In the genomic region with DNA sequence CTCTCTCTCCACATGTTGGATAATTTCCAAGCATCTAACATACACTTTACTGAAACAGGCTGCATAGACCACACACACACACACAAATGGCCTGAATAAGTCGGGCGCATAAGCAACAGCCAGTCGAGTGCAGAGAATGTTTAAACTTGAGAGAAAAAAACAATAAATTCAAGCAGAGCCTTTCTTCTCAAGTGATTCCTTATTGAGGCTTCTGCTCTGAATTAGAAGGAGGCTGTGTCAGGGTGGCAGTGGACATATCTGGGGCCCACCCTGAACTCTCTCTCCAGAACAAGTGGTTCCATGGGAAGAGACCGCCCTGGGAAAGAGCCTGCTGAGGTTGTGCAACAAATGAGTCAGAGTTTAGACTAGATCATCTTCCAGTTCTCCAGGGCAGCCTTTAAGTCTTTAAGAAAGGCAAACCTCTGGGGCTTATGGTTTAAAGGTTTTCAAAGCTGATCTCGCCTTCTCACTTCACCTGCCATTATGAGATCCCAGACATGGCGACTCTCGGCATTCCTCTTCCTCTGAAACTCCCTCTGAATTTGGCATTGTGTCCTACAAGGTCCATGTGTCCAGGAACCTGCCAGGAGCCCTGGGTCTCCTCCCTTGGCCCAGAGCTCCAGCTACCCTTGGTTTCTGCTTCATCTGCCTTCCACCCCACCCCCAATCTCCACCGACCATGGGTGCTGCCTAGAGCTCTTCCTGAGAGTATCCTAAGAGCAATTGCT, we compare ENCODE assay signal across 11 mouse cellular contexts.
DNase-seq lines count a peak whose midpoint lies in the region; ATAC-seq and TF ChIP-seq lines count a peak whose summit lies in the region.
"Had no signal": no experiment of that assay in that cellular context is flagged by ENCODE, and none has a peak within 500 bp of the region (broad histone marks: within the 10 kb centered on the region; RNA-seq: fewer than 3 reads in every experiment).

No protein-coding gene starts in this region.

- peaks cover 29% of the 10 kb centered on the region for H3K4me1 ChIP-seq in lung, embryonic 14.5 days (ENCODE audit: insufficient read depth)
- peaks cover 5% of the 10 kb centered on the region for H3K4me1 ChIP-seq in lung, adult 2 months (ENCODE audit: control insufficient read depth, insufficient read depth, low read length)
- peaks cover 27% of the 10 kb centered on the region for H3K4me1 ChIP-seq in heart, embryonic 10.5 days
- peaks cover 4% of the 10 kb centered on the region; the same call in 1 of the 2 replicates for H3K4me1 ChIP-seq in small intestine, adult 2 months (ENCODE audit: control insufficient read depth, insufficient read depth, insufficient read length, low read length)
- H3K4me1 ChIP-seq: forebrain, embryonic 15.5 days; megakaryocyte, embryonic 14.5 days had no signal

- H3K4me3 ChIP-seq in lung, embryonic 14.5 days (ENCODE audit: low read depth, low read length): no peak overlapping the region
- no peak overlapping the region for H3K4me3 ChIP-seq in lung, adult 2 months (replicated peaks; ENCODE audit: extremely low read depth, low read depth, low read length)
- no peak overlapping the region for H3K4me3 ChIP-seq in heart, embryonic 10.5 days
- H3K4me3 ChIP-seq in small intestine, adult 2 months (ENCODE audit: low read depth, low read length): no peak overlapping the region
- no peak overlapping the region for H3K4me3 ChIP-seq in layer of hippocampus, adult 2 months
- H3K4me3 ChIP-seq: forebrain, embryonic 15.5 days; limb, embryonic 12.5 days; megakaryocyte, embryonic 14.5 days had no signal

- peak; percentile 88 for ATAC-seq in lung, embryonic 14.5 days (ENCODE audit: insufficient read depth)
- ATAC-seq: forebrain, embryonic 15.5 days had no signal

- no peak overlapping the region for H3K9ac ChIP-seq in lung, embryonic 14.5 days
- H3K9ac ChIP-seq: forebrain, embryonic 15.5 days; limb, embryonic 12.5 days had no signal

- 45% methylated on average over 8 of the region's 8 CpGs for WGBS in lung, embryonic 14.5 days
- 58% methylated on average over 8 of the region's 8 CpGs for WGBS in lung, adult 2 months
- WGBS in heart, embryonic 10.5 days: 83% methylated on average over 8 of the region's 8 CpGs
- 86% methylated on average over 8 of the region's 8 CpGs for WGBS in small intestine, adult 2 months

- TF ChIP-seq CTCF in lung, embryonic 14.5 days (IDR thresholded peaks at IDR 0.05; ENCODE audit: low read depth): no peak
- no peak for TF ChIP-seq CTCF in lung, adult 2 months (IDR thresholded peaks at IDR 0.05; ENCODE audit: insufficient read depth, low read length)
- TF ChIP-seq CTCF in small intestine, adult 2 months (IDR thresholded peaks at IDR 0.05; ENCODE audit: extremely low read depth, insufficient read length, insufficient replicate concordance, low read depth, low read length): no peak
- no peak for TF ChIP-seq CTCF in layer of hippocampus, adult 2 months (conservative IDR thresholded peaks at IDR 0.05)

- TF ChIP-seq POLR2A in lung, adult 2 months (IDR thresholded peaks at IDR 0.05; ENCODE audit: borderline replicate concordance, extremely low read depth, low read depth, low read length): no peak
- no peak for TF ChIP-seq POLR2A in small intestine, adult 2 months (IDR thresholded peaks at IDR 0.05; ENCODE audit: low read depth, low read length)

- no peaks in the 10 kb centered on the region for H3K27me3 ChIP-seq in lung, embryonic 14.5 days (ENCODE audit: insufficient read depth, low read length)
- H3K27me3 ChIP-seq in heart, embryonic 10.5 days (ENCODE audit: insufficient read depth, poor library complexity, severe bottlenecking): no peaks in the 10 kb centered on the region
- H3K27me3 ChIP-seq in small intestine, adult 2 months (ENCODE audit: control insufficient read depth, insufficient read depth, low read length): no peaks in the 10 kb centered on the region
- H3K27me3 ChIP-seq: forebrain, embryonic 15.5 days; limb, embryonic 12.5 days; megakaryocyte, embryonic 14.5 days had no signal

- DNase-seq in gastrocnemius, adult 18-20 months (ENCODE audit: low spot score): peak; percentile 47
- DNase-seq in gastrocnemius, adult 8-10 months (ENCODE audit: low spot score in 2 of 2): no peak
- peak; percentile 80 for DNase-seq in lung, embryonic 14.5 days
- DNase-seq in lung, adult 2 months: no peak
- peak; percentile 66 for DNase-seq in heart, embryonic 10.5 days (ENCODE audit: low spot score)
- no peak for DNase-seq in layer of hippocampus, adult 18-20 months (ENCODE audit: low spot score in 2 of 2)
- DNase-seq in layer of hippocampus, adult 2 months (ENCODE audit: low spot score in 2 of 2): no peak

- no peak overlapping the region for H3K4me2 ChIP-seq in lung, embryonic 14.5 days
- H3K4me2 ChIP-seq: forebrain, embryonic 15.5 days; limb, embryonic 12.5 days had no signal

- H3K9me3 ChIP-seq in lung, embryonic 14.5 days (ENCODE audit: low read depth, low read length): no peaks in the 10 kb centered on the region
- no peaks in the 10 kb centered on the region for H3K9me3 ChIP-seq in heart, embryonic 10.5 days
- H3K9me3 ChIP-seq: forebrain, embryonic 15.5 days; limb, embryonic 12.5 days had no signal

- H3K36me3 ChIP-seq in lung, embryonic 14.5 days (ENCODE audit: insufficient read depth): no peaks in the 10 kb centered on the region
- 0 out of 2 replicates have a peak, but pooled peaks cover 2% of the 10 kb centered on the region for H3K36me3 ChIP-seq in heart, embryonic 10.5 days
- H3K36me3 ChIP-seq in small intestine, adult 2 months (ENCODE audit: control insufficient read depth, insufficient read depth, low read length): no peaks in the 10 kb centered on the region
- H3K36me3 ChIP-seq: forebrain, embryonic 15.5 days; limb, embryonic 12.5 days had no signal

- H3K27ac ChIP-seq in lung, embryonic 14.5 days (ENCODE audit: low read depth): peak overlapping the region; percentile 89
- H3K27ac ChIP-seq in heart, embryonic 10.5 days: no peak overlapping the region; the same call in 1 of the 2 replicates
- H3K27ac ChIP-seq in small intestine, adult 2 months (ENCODE audit: insufficient read depth, low read depth, low read length): peak overlapping the region; percentile 72
- no peak overlapping the region for H3K27ac ChIP-seq in layer of hippocampus, adult 2 months
- H3K27ac ChIP-seq: forebrain, embryonic 15.5 days; limb, embryonic 12.5 days had no signal

Comparison
In these comparisons a context has a peak if more than half of its experiments do, and no peak if none do; other contexts are left out.
1. DNase-seq: peak in gastrocnemius, adult 18-20 months (single experiment), lung, embryonic 14.5 days (single experiment) and heart, embryonic 10.5 days (single experiment); none in gastrocnemius, adult 8-10 months (0 of 2), lung, adult 2 months (single experiment), layer of hippocampus, adult 18-20 months (0 of 2) and layer of hippocampus, adult 2 months (0 of 2).
2. H3K27ac ChIP-seq: peak in lung, embryonic 14.5 days (single experiment) and small intestine, adult 2 months (single experiment); none in heart, embryonic 10.5 days (single experiment) and layer of hippocampus, adult 2 months (single experiment).